Mouse (Mus musculus) E14TG2a.4 (cell line): ENCODE data around the gene Nlgn3.

Experiments used
- H3K27me3 ChIP-seq: 2 replicates; pipeline ENCODE4 v1.6.1; 2014; ENCODE audit warnings: low read length, control low read depth; ENCODE audit not compliant: insufficient read depth
- H3K36me3 ChIP-seq: 2 replicates; pipeline ENCODE4 v1.6.1; 2014; ENCODE audit warnings: low read length, control low read depth; ENCODE audit not compliant: insufficient read depth
- H3K4me1 ChIP-seq: replicated peaks from 2 replicates; pipeline ENCODE4 v1.6.1; 2014; ENCODE audit warnings: low read depth, low read length, control low read depth
- H3K4me3 ChIP-seq: replicated peaks from 2 replicates; pipeline ENCODE4 v1.5.1; 2014; ENCODE audit warnings: mild to moderate bottlenecking, low read length
- H3K9me3 ChIP-seq: 2 replicates; pipeline ENCODE4 v1.6.1; 2014; ENCODE audit warnings: low read length, control low read depth
- CTCF ChIP-seq: conservative IDR thresholded peaks from 2 replicates; pipeline ENCODE4 v1.5.1; 2014; ENCODE audit warnings: low read length
- NANOG ChIP-seq: IDR thresholded peaks from 2 replicates; pipeline ENCODE4 v1.6.1; 2014; ENCODE audit warnings: borderline replicate concordance, low read length, mixed read lengths
- POU5F1 ChIP-seq: IDR thresholded peaks from 2 replicates; pipeline ENCODE4 v1.6.1; 2014; ENCODE audit warnings: low read length, borderline replicate concordance

Gene Nlgn3

GRCm38 (mm10) chrX:101313625-101314359, 14.8 kb downstream of the Nlgn3 start:
- no peak overlapping the region for H3K4me3 ChIP-seq
- TF ChIP-seq NANOG = no peak
- TF ChIP-seq CTCF = no peak
- TF ChIP-seq POU5F1 = no peak
- H3K27me3 ChIP-seq = no peaks in the 10 kb centered on the region
- H3K9me3 ChIP-seq = no peaks in the 10 kb centered on the region
- no peaks in the 10 kb centered on the region for H3K36me3 ChIP-seq
- no peaks in the 10 kb centered on the region for H3K4me1 ChIP-seq

- TF ChIP-seq CTCF (no peak), POU5F1 (no peak)
- H3K9me3 ChIP-seq = no peaks in the 10 kb centered on the region
- 0 out of 2 replicates have a peak overlapping the region, but pooled peaks have one; percentile 26 for H3K4me3 ChIP-seq
- no peaks in the 10 kb centered on the region for H3K36me3 ChIP-seq
- H3K27me3 ChIP-seq = no peaks in the 10 kb centered on the region
- no peaks in the 10 kb centered on the region; the same call in 1 of the 2 replicates for H3K4me1 ChIP-seq
These were observed 20.8 kb downstream of the Nlgn3 start for GRCm38 (mm10) chrX:101319775-101320174.

GRCm38 (mm10) chrX:101325989-101326899, 27.3 kb downstream of the Nlgn3 start:
- H3K27me3 ChIP-seq = no peaks in the 10 kb centered on the region
- no peak overlapping the region for H3K4me3 ChIP-seq
- peaks cover 40% of the 10 kb centered on the region for H3K4me1 ChIP-seq
- H3K9me3 ChIP-seq = no peaks in the 10 kb centered on the region
- TF ChIP-seq CTCF (no peak), NANOG (no peak), POU5F1 (no peak)
- H3K36me3 ChIP-seq = no peaks in the 10 kb centered on the region

DNA sequence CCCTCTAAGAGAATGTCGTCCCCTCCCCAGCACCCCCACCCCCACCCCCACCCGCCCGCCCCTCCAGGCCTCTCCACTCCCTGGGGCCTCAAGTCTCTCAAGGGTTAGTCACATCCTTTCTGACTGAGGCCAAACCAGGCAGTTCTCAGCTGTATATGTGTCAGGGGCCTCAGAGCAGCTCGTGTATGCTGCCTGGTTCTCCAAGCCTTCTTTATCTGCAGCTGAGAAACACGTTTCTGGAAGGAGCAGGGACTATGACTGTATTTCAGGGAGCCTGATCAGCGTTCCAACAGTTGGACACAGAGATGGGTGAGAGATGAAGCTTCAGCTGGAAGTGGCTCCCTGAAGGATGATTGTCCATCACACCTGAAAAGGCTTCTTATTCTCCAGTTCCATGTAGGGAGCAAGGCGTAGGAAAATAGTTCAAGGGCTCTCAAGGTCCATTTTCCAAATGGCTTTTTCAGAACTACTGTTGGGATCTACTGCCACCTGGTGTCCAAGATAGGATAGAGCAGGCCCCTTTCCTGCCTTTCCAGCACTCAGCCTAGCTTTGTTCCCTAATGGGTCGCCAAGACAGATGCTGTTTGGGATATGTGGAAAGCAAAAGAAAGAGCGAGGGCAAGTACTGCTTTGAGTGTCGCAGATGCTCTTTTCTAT, 30.5 kb downstream of the Nlgn3 start:
- TF ChIP-seq CTCF (peak; percentile 67), POU5F1 (no peak)
- H3K36me3 ChIP-seq = no peaks in the 10 kb centered on the region
- H3K27me3 ChIP-seq = no peaks in the 10 kb centered on the region
- H3K4me3 ChIP-seq = no peak overlapping the region
- no peaks in the 10 kb centered on the region for H3K9me3 ChIP-seq
- peaks cover 58% of the 10 kb centered on the region for H3K4me1 ChIP-seq

DNA sequence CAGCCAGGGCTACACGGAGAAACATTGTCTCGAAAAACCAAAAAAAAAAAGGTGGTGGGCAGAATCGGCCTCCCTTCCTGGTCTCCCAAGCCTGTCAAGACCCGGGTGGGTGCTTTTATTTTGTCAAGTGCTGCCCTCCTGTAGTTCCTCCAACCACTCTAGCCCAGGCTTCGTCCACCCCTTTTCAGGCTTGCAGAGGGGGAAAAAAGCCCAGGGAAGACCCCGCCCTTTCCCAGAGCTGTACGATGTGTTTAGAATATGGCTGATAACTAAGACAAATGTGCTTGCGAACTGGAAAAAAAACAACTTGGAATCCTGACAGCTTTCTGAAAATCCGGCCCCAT, 33.0 kb downstream of the Nlgn3 start:
- H3K4me3 ChIP-seq = peak overlapping the region; percentile 70
- no peaks in the 10 kb centered on the region for H3K9me3 ChIP-seq
- TF ChIP-seq POU5F1 (no peak), NANOG (no peak), CTCF (no peak)
- no peaks in the 10 kb centered on the region for H3K36me3 ChIP-seq
- peaks cover 49% of the 10 kb centered on the region for H3K4me1 ChIP-seq
- no peaks in the 10 kb centered on the region for H3K27me3 ChIP-seq

GRCm38 (mm10) chrX:101332375-101333211, 33.6 kb downstream of the Nlgn3 start:
- Histone ChIP-seq H3K36me3 (no peaks in the 10 kb centered on the region), H3K4me1 (peaks cover 49% of the 10 kb centered on the region), H3K27me3 (no peaks in the 10 kb centered on the region), H3K4me3 (peak overlapping the region; percentile 71), H3K9me3 (no peaks in the 10 kb centered on the region)
- no peak for TF ChIP-seq NANOG
- TF ChIP-seq POU5F1 = no peak
- no peak for TF ChIP-seq CTCF

GRCm38 (mm10) chrX:101334606-101335005, 35.6 kb downstream of the Nlgn3 start:
- H3K27me3 ChIP-seq = no peaks in the 10 kb centered on the region
- peak; percentile 57 for TF ChIP-seq CTCF
- no peak for TF ChIP-seq POU5F1
- no peaks in the 10 kb centered on the region for H3K9me3 ChIP-seq
- no peaks in the 10 kb centered on the region for H3K36me3 ChIP-seq
- H3K4me1 ChIP-seq = peaks cover 32% of the 10 kb centered on the region
- no peak overlapping the region for H3K4me3 ChIP-seq
